Mouse (Mus musculus) layer of hippocampus, postnatal 25 days (tissue): Measurements from ENCODE around the gene Gm10436. TPM values are rescaled to one million over a fixed set of nuclear protein-coding genes. Genes with fewer than 3 reads are reported as not detected.
"Not testable (repeated sequence)": the region's sequence is repeated elsewhere in the genome, so short reads cannot be mapped to it uniquely, and the experiment has no call there.

Source experiments
- DNase-seq, 2 experiments: peaks; one replicate each; pipeline ENCODE4 v3.0.0; 2022; ENCODE audit warnings: mixed read lengths in 2 of 2, low spot score in 1 of 2; ENCODE audit errors: extremely low spot score in 1 of 2
- total RNA-seq, 2 experiments: library from RNA; stranded (reverse); gene quantifications; 2 replicates each; pipeline ENCODE4 v1.2.3; 2021

The Gm10436 gene
- total RNA-seq: not detected

DNA sequence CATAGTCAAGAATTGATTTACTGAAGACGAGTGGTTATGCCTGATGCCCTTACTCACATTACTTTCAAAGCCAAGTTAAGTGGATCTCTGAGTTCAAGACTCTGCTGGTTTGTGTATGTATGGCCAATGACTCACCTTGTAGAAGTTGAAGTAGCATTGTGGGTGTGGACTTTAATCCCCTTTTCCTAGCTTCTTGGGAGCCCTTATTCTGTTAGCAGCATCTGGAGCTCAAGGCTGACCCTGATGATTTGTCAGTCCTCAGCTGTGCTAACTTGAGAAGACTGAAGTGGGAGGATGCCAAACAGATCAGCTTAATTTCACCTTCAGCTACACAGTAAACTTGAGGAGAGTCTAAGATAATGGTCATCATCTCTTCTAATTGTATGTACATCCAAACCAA lies at the start of gene Gm10436:
TSS of gene Gm10436 (minus strand) at position 101 of the 400 bp plus-strand sequence.
- not testable (repeated sequence) for DNase-seq

DNA sequence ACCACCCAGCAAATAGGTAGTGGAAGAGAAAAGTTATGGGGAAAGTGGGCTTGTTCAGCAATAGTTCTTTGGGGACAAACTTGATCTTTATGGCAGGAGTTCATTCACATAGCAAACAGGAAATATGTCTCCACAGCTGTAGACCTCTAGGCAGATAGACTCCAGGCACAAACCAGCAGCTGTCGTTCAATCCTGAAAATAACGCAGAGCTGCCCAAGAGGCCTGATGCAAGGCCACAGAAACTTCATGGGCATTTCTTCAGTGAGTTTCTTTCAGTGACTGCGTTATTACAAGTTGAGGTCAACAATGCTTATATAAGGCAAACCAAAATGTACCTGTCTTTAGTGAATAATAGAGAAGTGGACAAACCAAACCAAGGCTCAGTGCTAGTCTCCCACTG lies 37.5 kb upstream of the Gm10436 start:
- DNase-seq: no peak

DNA sequence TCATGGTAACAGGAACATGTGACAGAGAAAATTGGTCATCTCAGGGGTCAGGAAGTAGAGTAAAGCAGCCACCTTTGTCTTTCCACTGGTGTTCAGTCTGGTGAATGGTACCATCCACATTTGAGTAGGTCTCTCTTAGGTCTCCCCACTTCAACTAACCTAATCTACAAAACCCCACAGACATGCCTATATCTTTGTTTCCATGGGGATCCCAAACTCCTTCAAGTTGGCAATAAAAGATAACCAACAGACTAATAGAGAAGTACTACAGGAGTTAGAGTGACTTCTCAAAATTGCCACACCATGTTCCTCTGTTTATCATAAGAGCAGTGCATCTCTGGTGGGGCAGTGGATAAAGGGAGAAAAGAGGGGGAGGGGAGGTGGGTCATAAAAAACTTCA lies 36.2 kb upstream of the Gm10436 start:
- DNase-seq: not testable (repeated sequence)

DNA sequence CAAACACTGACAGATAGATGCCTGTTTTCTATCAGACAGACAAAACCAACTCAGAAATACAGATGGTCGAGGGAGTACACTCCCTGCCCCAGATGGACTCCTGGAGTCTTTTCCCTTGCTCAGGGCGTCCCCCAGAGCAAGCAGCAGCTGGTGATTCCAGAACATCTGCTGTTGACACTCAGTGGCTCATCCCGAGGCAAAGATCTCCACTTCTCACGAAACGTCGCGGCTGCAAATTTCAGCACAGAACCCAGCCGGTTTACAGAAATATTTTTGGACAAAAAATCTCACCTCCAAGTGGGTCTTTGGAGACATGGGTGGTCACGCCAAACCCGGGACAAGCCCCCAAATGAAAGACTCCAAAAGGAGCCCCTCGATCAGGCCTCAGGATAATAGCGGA lies 32.7 kb upstream of the Gm10436 start:
- DNase-seq: no peak

DNA sequence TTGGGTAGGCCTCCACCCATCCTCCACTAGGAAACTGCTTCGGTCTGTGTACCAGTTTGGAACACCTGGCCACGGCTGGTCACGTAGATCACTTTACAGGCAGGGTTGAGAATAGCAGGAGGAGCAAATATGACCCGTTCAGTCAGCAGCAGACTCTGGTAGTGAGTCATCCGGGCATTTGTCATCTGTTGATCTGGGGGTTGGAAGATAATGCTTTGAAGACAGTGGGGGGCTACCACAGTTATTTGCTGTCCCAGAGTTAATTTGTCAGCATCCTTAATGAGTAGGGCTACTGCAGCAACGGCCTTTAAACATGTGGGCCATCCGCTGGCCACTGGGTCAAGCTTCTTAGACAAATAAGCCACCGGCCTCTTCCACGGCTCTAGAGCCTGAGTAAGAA lies 29.6 kb upstream of the Gm10436 start:
- not testable (repeated sequence) for DNase-seq

DNA sequence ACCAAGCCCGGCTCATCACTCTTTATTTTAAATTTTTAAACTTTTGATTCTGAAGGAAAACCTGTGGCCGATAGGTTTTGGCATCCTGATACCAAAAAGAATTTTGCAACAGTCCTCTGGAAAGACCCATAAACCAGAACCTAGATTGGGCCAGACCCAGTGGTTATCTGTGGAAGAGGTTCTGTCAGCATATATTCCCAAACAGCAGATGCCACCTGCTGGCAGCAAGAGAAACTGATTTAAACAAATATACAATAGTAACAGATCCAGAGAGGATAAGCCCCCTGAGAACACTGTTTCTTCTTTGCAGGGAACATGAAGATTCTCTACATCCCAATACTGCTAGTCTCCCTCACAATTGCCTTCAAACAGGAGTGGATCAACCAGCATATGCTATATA lies 20.9 kb upstream of the Gm10436 start:
- DNase-seq: no peak

Other genes starting within 250 kb of the Gm10436 start
- not detected for gene Gm2042, start 228.0 kb downstream of the Gm10436 start, total RNA-seq
- gene Gm2075, start 170.3 kb downstream of the Gm10436 start, total RNA-seq: not detected
- gene Gm6803, start 163.3 kb downstream of the Gm10436 start, total RNA-seq: not detected
- gene Gm2056, start 155.1 kb downstream of the Gm10436 start, total RNA-seq: not detected
- not detected for gene Gm16368, start 98.4 kb downstream of the Gm10436 start, total RNA-seq
- not detected for gene Gm8332, start 68.0 kb upstream of the Gm10436 start, total RNA-seq
- not detected for gene Gm5662, start 92.4 kb upstream of the Gm10436 start, total RNA-seq
- not detected for gene Gm5039, start 141.9 kb upstream of the Gm10436 start, total RNA-seq
- gene Adck1, start 178.4 kb upstream of the Gm10436 start, total RNA-seq: 10 to 100 TPM; 34.5 to 35.2 TPM